Mouse (Mus musculus) heart, adult 11 months (tissue): ENCODE measurements around the gene Rdh7.
A peak's percentile ranks its signal among the peaks of the same experiment; 100 is the strongest.

Source experiments
- DNase-seq: peaks from one replicate; pipeline ENCODE4 v3.0.0; 2022

Rdh7 gene

GRCm38 (mm10) chr10:127888605-127889004 is at the start of gene Rdh7:
TSS of gene Rdh7 (minus strand) at chr10:127888817.
- peak; percentile 16 for DNase-seq

GRCm38 (mm10) chr10:127937428-127938010 is 48.9 kb upstream of the Rdh7 start:
- DNase-seq, result no peak

DNA sequence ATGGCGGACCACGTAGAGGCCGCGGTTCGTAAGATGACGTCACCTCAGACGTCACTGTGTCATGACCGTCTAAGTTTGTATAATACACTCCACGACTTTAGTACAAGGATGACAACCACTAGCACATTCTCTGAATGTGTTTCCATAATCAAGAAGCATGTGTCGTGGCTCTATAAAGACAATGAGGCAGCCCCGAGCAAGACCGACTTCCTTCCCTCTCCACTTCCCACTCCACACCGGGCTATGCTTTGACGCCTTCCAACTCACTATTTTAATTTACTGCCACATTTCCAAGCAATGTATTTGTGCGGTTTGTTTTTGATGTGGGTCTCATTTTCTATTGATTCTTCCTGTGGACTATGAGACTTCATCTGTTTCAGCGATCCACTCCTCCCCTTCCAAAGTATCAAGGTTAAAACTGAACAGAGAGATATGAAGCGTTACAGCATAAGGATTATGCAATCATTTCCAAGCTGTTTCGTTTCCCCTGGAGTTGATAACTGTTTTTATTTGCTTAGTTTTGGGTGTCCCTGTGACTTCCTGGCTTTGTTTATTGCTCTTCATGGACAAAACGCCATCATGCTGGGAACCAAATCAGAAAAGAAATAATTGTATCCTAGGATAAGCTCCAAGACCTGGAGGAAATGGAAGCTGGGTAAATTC is 48.3 kb upstream of the Rdh7 start:
- DNase-seq, result no peak

GRCm38 (mm10) chr10:127936271-127936670 is 47.7 kb upstream of the Rdh7 start:
- DNase-seq, result no peak

GRCm38 (mm10) chr10:127932290-127932926 is 43.8 kb upstream of the Rdh7 start:
- DNase-seq, result peak; percentile 95

- DNase-seq, result no peak
Observed at GRCm38 (mm10) chr10:127927737-127928136, 39.1 kb upstream of the Rdh7 start.

- peak; percentile 46 for DNase-seq
Observed at GRCm38 (mm10) chr10:127924597-127925378, 36.2 kb upstream of the Rdh7 start.

GRCm38 (mm10) chr10:127923024-127923423 is 34.4 kb upstream of the Rdh7 start:
- peak; percentile 75 for DNase-seq

GRCm38 (mm10) chr10:127922241-127922640 is 33.6 kb upstream of the Rdh7 start:
- peak; percentile 37 for DNase-seq

GRCm38 (mm10) chr10:127917651-127918050 is 29.0 kb upstream of the Rdh7 start:
- DNase-seq, result peak; percentile 55

DNA sequence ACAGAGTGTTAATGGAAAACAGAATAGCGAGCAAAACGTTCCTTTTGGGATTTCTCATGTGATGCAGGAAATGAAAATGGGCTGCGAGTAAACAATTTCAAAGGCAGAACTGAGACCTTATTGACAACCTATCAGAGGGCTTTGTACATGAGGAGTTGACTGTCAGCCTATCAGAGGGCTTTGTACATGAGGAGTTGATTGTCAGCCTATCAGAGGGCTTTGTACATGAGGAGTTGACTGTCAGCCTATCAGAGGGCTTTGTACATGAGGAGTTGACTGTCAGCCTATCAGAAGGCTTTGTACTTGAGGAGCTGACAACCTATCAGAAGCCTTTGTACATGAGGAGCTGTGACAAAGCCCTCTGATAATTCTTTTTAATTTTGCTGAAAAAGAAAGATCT is 28.6 kb upstream of the Rdh7 start:
- peak; percentile 51 for DNase-seq

- DNase-seq, result no peak
Observed at GRCm38 (mm10) chr10:127915578-127915977, 27.0 kb upstream of the Rdh7 start.

GRCm38 (mm10) chr10:127907386-127907951 is 18.9 kb upstream of the Rdh7 start:
- DNase-seq, result peak; percentile 3

- DNase-seq, result no peak
Observed at GRCm38 (mm10) chr10:127906138-127906537, 17.5 kb upstream of the Rdh7 start.

- peak; percentile 82 for DNase-seq
Observed at GRCm38 (mm10) chr10:127904718-127905446, 16.3 kb upstream of the Rdh7 start.

GRCm38 (mm10) chr10:127903116-127903515 is 14.5 kb upstream of the Rdh7 start:
- no peak for DNase-seq

DNA sequence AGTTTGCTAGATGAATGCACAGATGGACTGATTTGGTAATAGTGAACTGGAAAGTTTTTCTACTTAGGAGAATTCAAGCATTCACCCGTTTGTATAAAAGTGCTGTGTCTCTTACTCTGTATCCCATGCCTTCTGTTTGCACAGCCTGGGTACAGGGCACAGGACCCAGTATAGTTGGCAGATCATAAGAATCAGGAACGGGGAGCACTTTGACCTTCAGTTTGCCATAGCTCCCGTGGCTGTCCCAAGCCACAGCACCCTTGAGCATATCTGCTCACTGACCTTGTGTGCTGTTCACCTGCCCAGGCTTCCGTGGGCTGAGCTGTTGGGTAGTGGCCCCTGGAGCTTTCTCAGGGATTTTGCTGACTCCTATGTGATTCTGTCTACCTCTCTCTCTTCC is 13.1 kb upstream of the Rdh7 start:
- DNase-seq, result no peak

- no peak for DNase-seq
Observed at GRCm38 (mm10) chr10:127899783-127900182, 11.2 kb upstream of the Rdh7 start.

GRCm38 (mm10) chr10:127898218-127898617 is 9.6 kb upstream of the Rdh7 start, which contains the start of gene Sdr9c7:
TSS of gene Sdr9c7 (plus strand) at chr10:127898518.
- DNase-seq, result no peak

DNA sequence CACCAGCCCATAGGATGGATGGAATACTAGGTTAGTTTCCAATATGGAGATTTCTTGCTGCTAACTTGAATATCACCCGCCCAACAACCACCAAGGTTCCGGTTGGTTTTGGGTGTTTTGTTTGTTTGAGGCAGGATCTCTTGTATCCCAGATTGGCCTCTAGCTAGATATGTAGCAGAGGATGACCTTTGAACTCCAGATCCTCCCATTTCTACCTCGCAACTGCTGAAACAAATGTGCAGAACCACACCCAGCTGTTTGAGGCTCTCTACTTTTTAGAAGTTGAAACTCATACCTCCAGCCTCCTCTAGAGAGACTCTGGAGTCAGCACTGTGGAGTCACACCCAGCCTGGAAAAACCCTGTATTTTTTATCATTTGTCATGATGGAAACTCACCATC is 8.9 kb upstream of the Rdh7 start:
- no peak for DNase-seq

GRCm38 (mm10) chr10:127896705-127897104 is 8.1 kb upstream of the Rdh7 start:
- no peak for DNase-seq
